Mouse (Mus musculus) cerebellum, adult 2 months (tissue): ENCODE measurements around the gene Slc32a1.

ENCODE experiments used
- CTCF ChIP-seq: fragments of 200-500 bp; IDR thresholded peaks from 2 replicates; pipeline ENCODE4 v1.5.1; 2011; ENCODE audit warnings: low read depth, mild to moderate bottlenecking, control low read depth, low read length, moderate library complexity, borderline replicate concordance; ENCODE audit not compliant: insufficient read depth
- POLR2A ChIP-seq: fragments of 200-500 bp; IDR thresholded peaks from 2 replicates; pipeline ENCODE4 v1.6.1; 2011; ENCODE audit warnings: low read length, control low read depth, borderline replicate concordance; ENCODE audit not compliant: insufficient read depth

- no peak for TF ChIP-seq POLR2A
- TF ChIP-seq CTCF, result no peak
Observed at GRCm38 (mm10) chr2:158590495-158590894, 20.1 kb upstream of the Slc32a1 start.
